ENCODE assay signal across 8 mouse cellular contexts in genomic region chr16:18235389-18236065, GRCm38 (mm10). TPM values are rescaled to one million over a fixed set of nuclear protein-coding genes. Genes with fewer than 3 reads are reported as not detected.
A peak's percentile ranks its signal among the peaks of the same experiment; 100 is the strongest.
DNase-seq lines count a peak whose midpoint lies in the region; ATAC-seq and TF ChIP-seq lines count a peak whose summit lies in the region.

No protein-coding gene starts in this region.

- no peak for TF ChIP-seq CTCF in cortical plate, adult 2 months (IDR thresholded peaks at IDR 0.05; ENCODE audit: extremely low read depth, insufficient read depth, low read length)
- TF ChIP-seq CTCF in small intestine, adult 2 months (IDR thresholded peaks at IDR 0.05; ENCODE audit: extremely low read depth, insufficient read length, insufficient replicate concordance, low read depth, low read length): no peak

- peaks cover 9% of the 10 kb centered on the region for H3K4me1 ChIP-seq in cortical plate, adult 2 months (ENCODE audit: control insufficient read depth, insufficient read depth, low read length)
- H3K4me1 ChIP-seq in intestine, embryonic 16.5 days (ENCODE audit: control insufficient read depth, insufficient read depth, low read length): peaks cover 21% of the 10 kb centered on the region
- peaks cover 25% of the 10 kb centered on the region for H3K4me1 ChIP-seq in limb, embryonic 12.5 days (replicated peaks)
- peaks cover 18% of the 10 kb centered on the region for H3K4me1 ChIP-seq in midbrain, embryonic 11.5 days (ENCODE audit: control insufficient read depth, insufficient read depth, low read length)
- no peaks in the 10 kb centered on the region for H3K4me1 ChIP-seq in small intestine, adult 2 months (ENCODE audit: control insufficient read depth, insufficient read depth, insufficient read length, low read length)

- peak; percentile 31 to 41 for DNase-seq in spleen, postnatal 10 days (ENCODE audit: low spot score in 2 of 2)
- DNase-seq in spleen, postnatal 14 days (ENCODE audit: low spot score in 2 of 2): no peak
- DNase-seq in midbrain, embryonic 11.5 days (ENCODE audit: low spot score, missing footprints): peak; percentile 96

- peak; percentile 36 for ATAC-seq in granulocyte monocyte progenitor cell, adult 5-6 weeks (replicated peaks; ENCODE audit: poor library complexity, severe bottlenecking)
- peak; percentile 64 for ATAC-seq in intestine, embryonic 16.5 days
- peak; percentile 58; the same call in 1 of the 2 replicates for ATAC-seq in limb, embryonic 12.5 days (ENCODE audit: insufficient number of reproducible peaks, insufficient read depth, low FRiP score, low TSS enrichment, low read depth)
- ATAC-seq in midbrain, embryonic 11.5 days (ENCODE audit: low FRiP score): peak; percentile 75

- 6% methylated on average over 19 of the region's 19 CpGs for WGBS in intestine, embryonic 16.5 days
- WGBS in limb, embryonic 12.5 days: 7% methylated on average over 19 of the region's 19 CpGs
- WGBS in midbrain, embryonic 11.5 days: 4% methylated on average over 19 of the region's 19 CpGs
- WGBS in small intestine, adult 2 months: 14% methylated on average over 19 of the region's 19 CpGs

- H3K4me3 ChIP-seq in cortical plate, adult 2 months (ENCODE audit: insufficient read depth, low read length): peak overlapping the region; percentile 84
- peak overlapping the region; percentile 83 for H3K4me3 ChIP-seq in intestine, embryonic 16.5 days (ENCODE audit: low read length)
- peak overlapping the region; percentile 83 for H3K4me3 ChIP-seq in limb, embryonic 12.5 days (replicated peaks)
- peak overlapping the region; percentile 87 for H3K4me3 ChIP-seq in midbrain, embryonic 11.5 days (ENCODE audit: low read depth, low read length)
- H3K4me3 ChIP-seq in small intestine, adult 2 months (ENCODE audit: low read depth, low read length): peak overlapping the region; percentile 64

- H3K27ac ChIP-seq in cortical plate, adult 2 months (ENCODE audit: insufficient read depth, low read length): peak overlapping the region; percentile 90
- H3K27ac ChIP-seq in intestine, embryonic 16.5 days (ENCODE audit: low read length): peak overlapping the region; percentile 82
- peak overlapping the region; percentile 92 for H3K27ac ChIP-seq in limb, embryonic 12.5 days
- H3K27ac ChIP-seq in midbrain, embryonic 11.5 days (ENCODE audit: low read depth, low read length): peak overlapping the region; percentile 87
- peak overlapping the region; percentile 21; the same call in 1 of the 2 replicates for H3K27ac ChIP-seq in small intestine, adult 2 months (ENCODE audit: insufficient read depth, low read depth, low read length)

- H3K9me3 ChIP-seq in intestine, embryonic 16.5 days (ENCODE audit: control insufficient read depth, low read length): no peaks in the 10 kb centered on the region
- no peaks in the 10 kb centered on the region for H3K9me3 ChIP-seq in limb, embryonic 12.5 days
- H3K9me3 ChIP-seq in midbrain, embryonic 11.5 days (ENCODE audit: control insufficient read depth, low read length): no peaks in the 10 kb centered on the region

- H3K4me2 ChIP-seq in intestine, embryonic 16.5 days (ENCODE audit: low read depth, low read length): peak overlapping the region; percentile 87
- H3K4me2 ChIP-seq in limb, embryonic 12.5 days: peak overlapping the region; percentile 93
- H3K4me2 ChIP-seq in midbrain, embryonic 11.5 days: peak overlapping the region; percentile 87

- peak overlapping the region; percentile 84 for H3K9ac ChIP-seq in intestine, embryonic 16.5 days (ENCODE audit: low read depth, low read length)
- peak overlapping the region; percentile 85 for H3K9ac ChIP-seq in limb, embryonic 12.5 days (replicated peaks)
- H3K9ac ChIP-seq in midbrain, embryonic 11.5 days (ENCODE audit: low read length): peak overlapping the region; percentile 91

- TF ChIP-seq POLR2A in cortical plate, adult 2 months (IDR thresholded peaks at IDR 0.05; ENCODE audit: extremely low read depth, insufficient read depth, low read length): no peak; the same call in 1 of the 2 replicates
- TF ChIP-seq POLR2A in small intestine, adult 2 months (IDR thresholded peaks at IDR 0.05; ENCODE audit: low read depth, low read length): no peak

- peaks cover 8% of the 10 kb centered on the region for H3K36me3 ChIP-seq in intestine, embryonic 16.5 days (ENCODE audit: control insufficient read depth, insufficient read depth, low read length)
- peaks cover 33% of the 10 kb centered on the region for H3K36me3 ChIP-seq in limb, embryonic 12.5 days
- H3K36me3 ChIP-seq in midbrain, embryonic 11.5 days (ENCODE audit: control insufficient read depth, insufficient read depth, low read length): peaks cover 9% of the 10 kb centered on the region
- H3K36me3 ChIP-seq in small intestine, adult 2 months (ENCODE audit: control insufficient read depth, insufficient read depth, low read length): peaks cover 11% of the 10 kb centered on the region

- no peaks in the 10 kb centered on the region for H3K27me3 ChIP-seq in intestine, embryonic 16.5 days (replicated peaks; ENCODE audit: control insufficient read depth, insufficient read depth, low read length)
- H3K27me3 ChIP-seq in limb, embryonic 12.5 days: no peaks in the 10 kb centered on the region
- H3K27me3 ChIP-seq in midbrain, embryonic 11.5 days (ENCODE audit: control insufficient read depth, insufficient read depth, low read length): no peaks in the 10 kb centered on the region
- no peaks in the 10 kb centered on the region for H3K27me3 ChIP-seq in small intestine, adult 2 months (ENCODE audit: control insufficient read depth, insufficient read depth, low read length)

RNA-seq across cellular contexts. Expression of gene Zdhhc8, which starts 0.6 kb away (rescaled TPM):
- 176 and 186 TPM in 2 replicates for polyA plus RNA-seq in cortical plate, adult 2 months (2012; rRNA removed)
- 9.7 and 11.4 TPM in 2 replicates for total RNA-seq in granulocyte monocyte progenitor cell, adult 5-6 weeks (2014; fragmentation: Nextera tagmentation)
- total RNA-seq in granulocyte monocyte progenitor cell, adult 5-6 weeks (2017): 2.3 and 3.6 TPM in 2 replicates
- polyA plus RNA-seq in intestine, embryonic 16.5 days (2015; fragmentation: Nextera tagmentation; extraction: Ambion mirVana): 4.1 TPM in 2 replicates
- 18.5 and 20.0 TPM in 2 replicates for polyA plus RNA-seq in limb, embryonic 12.5 days (2016; fragmentation: Nextera tagmentation; extraction: Ambion mirVana)
- polyA plus RNA-seq in midbrain, embryonic 11.5 days (2014; fragmentation: Nextera tagmentation; extraction: Ambion mirVana): 7.1 and 8.4 TPM in 2 replicates
- 21.3 and 27.8 TPM in 2 replicates for polyA plus RNA-seq in small intestine, adult 2 months (2012; rRNA removed)

RNA-seq across cellular contexts. Expression of gene Trmt2a, which starts 13.0 kb away (rescaled TPM):
- 72.9 and 84.7 TPM in 2 replicates for polyA plus RNA-seq in cortical plate, adult 2 months (2012; rRNA removed)
- 153 and 177 TPM in 2 replicates for total RNA-seq in granulocyte monocyte progenitor cell, adult 5-6 weeks (2014; fragmentation: Nextera tagmentation)
- 99.7 and 109 TPM in 2 replicates for total RNA-seq in granulocyte monocyte progenitor cell, adult 5-6 weeks (2017)
- polyA plus RNA-seq in intestine, embryonic 16.5 days (2015; fragmentation: Nextera tagmentation; extraction: Ambion mirVana): 90.8 and 107 TPM in 2 replicates
- 119 and 122 TPM in 2 replicates for polyA plus RNA-seq in limb, embryonic 12.5 days (2016; fragmentation: Nextera tagmentation; extraction: Ambion mirVana)
- polyA plus RNA-seq in midbrain, embryonic 11.5 days (2014; fragmentation: Nextera tagmentation; extraction: Ambion mirVana): 90.4 and 104 TPM in 2 replicates
- polyA plus RNA-seq in small intestine, adult 2 months (2012; rRNA removed): 24.0 and 29.7 TPM in 2 replicates

RNA-seq across cellular contexts. Expression of gene Ranbp1, which starts 13.0 kb away (rescaled TPM):
- polyA plus RNA-seq in cortical plate, adult 2 months (2012; rRNA removed): 92.3 and 95.1 TPM in 2 replicates
- 485 and 506 TPM in 2 replicates for total RNA-seq in granulocyte monocyte progenitor cell, adult 5-6 weeks (2014; fragmentation: Nextera tagmentation)
- 446 and 556 TPM in 2 replicates for total RNA-seq in granulocyte monocyte progenitor cell, adult 5-6 weeks (2017)
- 419 and 484 TPM in 2 replicates for polyA plus RNA-seq in intestine, embryonic 16.5 days (2015; fragmentation: Nextera tagmentation; extraction: Ambion mirVana)
- 943 and 976 TPM in 2 replicates for polyA plus RNA-seq in limb, embryonic 12.5 days (2016; fragmentation: Nextera tagmentation; extraction: Ambion mirVana)
- polyA plus RNA-seq in midbrain, embryonic 11.5 days (2014; fragmentation: Nextera tagmentation; extraction: Ambion mirVana): 1,256 and 1,339 TPM in 2 replicates
- polyA plus RNA-seq in small intestine, adult 2 months (2012; rRNA removed): 17.7 and 47.7 TPM in 2 replicates

RNA-seq across cellular contexts. Expression of gene Ccdc188, which starts 17.8 kb away (rescaled TPM):
- not detected in 2 replicates for polyA plus RNA-seq in cortical plate, adult 2 months (2012; rRNA removed)
- total RNA-seq in granulocyte monocyte progenitor cell, adult 5-6 weeks (2014; fragmentation: Nextera tagmentation): not detected in 2 replicates
- total RNA-seq in granulocyte monocyte progenitor cell, adult 5-6 weeks (2017): not detected in 2 replicates
- polyA plus RNA-seq in intestine, embryonic 16.5 days (2015; fragmentation: Nextera tagmentation; extraction: Ambion mirVana): not detected in 2 replicates
- polyA plus RNA-seq in limb, embryonic 12.5 days (2016; fragmentation: Nextera tagmentation; extraction: Ambion mirVana): not detected in 2 replicates
- polyA plus RNA-seq in midbrain, embryonic 11.5 days (2014; fragmentation: Nextera tagmentation; extraction: Ambion mirVana): not detected in 2 replicates
- not detected in 2 replicates for polyA plus RNA-seq in small intestine, adult 2 months (2012; rRNA removed)

RNA-seq across cellular contexts. Expression of gene Gm49776, which starts 22.6 kb away (rescaled TPM):
- polyA plus RNA-seq in cortical plate, adult 2 months (2012; rRNA removed): 0.36 TPM in 1 of 2 replicates, not detected in the other
- 2.1 TPM in 1 of 2 replicates, not detected in the other for total RNA-seq in granulocyte monocyte progenitor cell, adult 5-6 weeks (2014; fragmentation: Nextera tagmentation)
- not detected in 2 replicates for total RNA-seq in granulocyte monocyte progenitor cell, adult 5-6 weeks (2017)
- 1.7 TPM in 1 of 2 replicates, not detected in the other for polyA plus RNA-seq in intestine, embryonic 16.5 days (2015; fragmentation: Nextera tagmentation; extraction: Ambion mirVana)
- 3.3 and 7.5 TPM in 2 replicates for polyA plus RNA-seq in limb, embryonic 12.5 days (2016; fragmentation: Nextera tagmentation; extraction: Ambion mirVana)
- polyA plus RNA-seq in midbrain, embryonic 11.5 days (2014; fragmentation: Nextera tagmentation; extraction: Ambion mirVana): 1.4 TPM in 1 of 2 replicates, not detected in the other
- not detected in 2 replicates for polyA plus RNA-seq in small intestine, adult 2 months (2012; rRNA removed)

Comparison
In these comparisons a context has a peak if more than half of its experiments do, and no peak if none do; other contexts are left out.
1. DNase-seq: peak in spleen, postnatal 10 days (2 of 2) and midbrain, embryonic 11.5 days (single experiment); none in spleen, postnatal 14 days (0 of 2).
2. H3K27ac ChIP-seq: peak in every context shown above with its lines; median percentile 92 in limb, embryonic 12.5 days; 90 in cortical plate, adult 2 months; 87 in midbrain, embryonic 11.5 days; 82 in intestine, embryonic 16.5 days; 21 in small intestine, adult 2 months.
3. Peak in every context shown above with its lines, with median percentiles within 50 percentile points of each other: H3K4me3 ChIP-seq, ATAC-seq, H3K4me2 ChIP-seq and H3K9ac ChIP-seq.